Mouse (Mus musculus) hindbrain, postnatal 0 days (tissue): ENCODE data around the gene Kcnk13. TPM values are rescaled to one million over a fixed set of nuclear protein-coding genes. Genes with fewer than 3 reads are reported as not detected.
A peak's percentile ranks its signal among the peaks of the same experiment; 100 is the strongest.

Experiments used
- ATAC-seq: fragments of 200-750 bp; cut with Nextera tagmentation; 2 replicates; pipeline ENCODE4 v1.8.0; 2017; ENCODE audit warnings: mild to moderate bottlenecking, moderate TSS enrichment, moderate library complexity
- DNase-seq: peaks from one replicate; pipeline ENCODE4 v3.0.0-alpha.2; 2015; ENCODE audit warnings: low spot score
- H3K27ac ChIP-seq: fragments of 300-500 bp; sonication (generic); 2 replicates; pipeline ENCODE4 v1.5.1; 2014; ENCODE audit warnings: mild to moderate bottlenecking
- H3K27me3 ChIP-seq: fragments of 300-500 bp; sonication (generic); 2 replicates; pipeline ENCODE4 v1.6.1; 2014; ENCODE audit warnings: low read length, mixed read lengths; ENCODE audit not compliant: insufficient read depth
- H3K36me3 ChIP-seq: fragments of 300-500 bp; sonication (generic); 2 replicates; pipeline ENCODE4 v1.6.1; 2014; ENCODE audit warnings: low read length, mixed read lengths; ENCODE audit not compliant: insufficient read depth
- H3K4me1 ChIP-seq: fragments of 300-500 bp; sonication (generic); 2 replicates; pipeline ENCODE4 v1.6.1; 2014; ENCODE audit warnings: antibody characterized with exemption, low read length, mixed read lengths; ENCODE audit not compliant: insufficient read depth
- H3K4me2 ChIP-seq: fragments of 300-500 bp; sonication (generic); 2 replicates; pipeline ENCODE4 v1.6.1; 2014; ENCODE audit warnings: low read depth, mild to moderate bottlenecking, low read length, moderate library complexity, mixed read lengths
- H3K4me3 ChIP-seq: fragments of 300-500 bp; sonication (generic); 2 replicates; pipeline ENCODE4 v1.5.1; 2014; ENCODE audit warnings: low read length
- H3K9ac ChIP-seq: fragments of 300-500 bp; sonication (generic); replicated peaks from 2 replicates; pipeline ENCODE4 v1.6.1; 2014; ENCODE audit warnings: mild to moderate bottlenecking, low read length, moderate library complexity, mixed read lengths
- H3K9me3 ChIP-seq: fragments of 300-500 bp; sonication (generic); 2 replicates; pipeline ENCODE4 v1.6.1; 2016; ENCODE audit warnings: low read length, mixed read lengths
- CTCF ChIP-seq: IDR thresholded peaks from 2 replicates; pipeline ENCODE4 v1.5.1; 2016; ENCODE audit warnings: antibody characterized with exemption, control low read depth, low read depth
- WGBS: fragments of 180-500 bp; shearing (Covaris S2); extraction: QIAGEN DNeasy Blood & Tissue Kit; methylation state at CpG from one replicate; pipeline ENCODE4 v1.1.7; 2014; 5-methylcytosine and 5-hydroxymethylcytosine counted together
- polyA plus RNA-seq: library from polyadenylated mRNA; unstranded; fragments of >200 nt; fragmentation: Nextera tagmentation; extraction: Ambion mirVana; gene quantifications from 2 replicates; pipeline ENCODE4 v1.2.1, GENCODE M21; 2015
- total RNA-seq: library from RNA; depleted of rRNA; stranded (reverse); fragments of >200 nt; gene quantifications from 2 replicates; pipeline ENCODE4 v1.2.3, GENCODE M21; 2014; rRNA removed

The Kcnk13 gene
- total RNA-seq (1.8 and 3.7 TPM in 2 replicates), polyA plus RNA-seq (1.9 and 2.4 TPM in 2 replicates)

GRCm38 (mm10) chr12:99964301-99965202 lies at the start of gene Kcnk13:
Kcnk13 (plus strand) TSS chr12:99964499.
- H3K27me3 ChIP-seq: peaks cover 26% of the 10 kb centered on the region; the same call in 1 of the 2 replicates
- DNase-seq (peak; percentile 83), ATAC-seq (peak; percentile 58)
- TF ChIP-seq CTCF: peak; percentile 84
- peak within 1 kb of the TSS; percentile 44; the same call in 1 of the 2 replicates for H3K9ac ChIP-seq
- H3K4me1 ChIP-seq: peaks cover 16% of the 10 kb centered on the region
- H3K27ac ChIP-seq: no peak within 1 kb of the TSS
- no peaks in the 10 kb centered on the region for H3K9me3 ChIP-seq
- WGBS: 1% methylated on average over 38 of the region's 39 CpGs
- H3K4me3 ChIP-seq: peak within 1 kb of the TSS; percentile 55
- no peaks in the 10 kb centered on the region for H3K36me3 ChIP-seq
- peak within 1 kb of the TSS; percentile 96 for H3K4me2 ChIP-seq

DNA sequence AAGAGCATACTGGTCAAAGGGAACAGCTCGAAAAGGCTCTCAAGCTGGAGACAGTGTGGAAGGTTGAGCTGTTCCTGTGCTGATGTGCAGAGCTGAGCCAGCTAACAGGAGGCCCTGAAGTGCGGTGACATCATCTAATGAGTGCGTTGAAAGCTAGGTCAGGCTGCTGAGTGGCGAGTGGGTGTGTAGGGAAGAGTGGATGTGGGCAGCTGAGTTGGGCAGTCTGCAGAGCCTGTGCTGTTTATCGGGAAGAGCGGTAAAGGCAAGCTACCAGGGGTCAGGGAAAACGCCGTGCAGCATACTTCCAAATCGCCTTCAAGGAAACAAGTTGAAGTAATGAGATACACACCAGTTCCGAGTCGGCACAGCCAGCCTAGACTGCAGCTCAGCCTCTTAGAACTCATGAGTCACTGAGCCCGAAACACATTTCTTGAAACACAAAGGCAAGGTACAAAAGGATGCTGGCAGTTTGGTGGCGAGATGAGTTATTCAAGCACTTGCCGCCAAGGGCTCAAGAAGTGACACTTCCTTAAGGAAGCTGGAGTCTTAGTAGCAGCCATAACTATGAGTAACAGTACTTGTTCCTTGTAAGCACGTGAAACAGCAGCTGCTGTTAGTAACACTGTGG lies 46.4 kb upstream of the Kcnk13 start:
- Histone ChIP-seq H3K4me3 (no peak overlapping the region), H3K4me2 (no peak overlapping the region), H3K9ac (no peak overlapping the region), H3K27me3 (no peaks in the 10 kb centered on the region), H3K36me3 (peaks cover 15% of the 10 kb centered on the region), H3K27ac (no peak overlapping the region), H3K9me3 (no peaks in the 10 kb centered on the region), H3K4me1 (no peaks in the 10 kb centered on the region)
- 91% methylated on average over 15 of the region's 15 CpGs for WGBS
- TF ChIP-seq CTCF: no peak
- no peak for DNase-seq
- ATAC-seq: no peak

DNA sequence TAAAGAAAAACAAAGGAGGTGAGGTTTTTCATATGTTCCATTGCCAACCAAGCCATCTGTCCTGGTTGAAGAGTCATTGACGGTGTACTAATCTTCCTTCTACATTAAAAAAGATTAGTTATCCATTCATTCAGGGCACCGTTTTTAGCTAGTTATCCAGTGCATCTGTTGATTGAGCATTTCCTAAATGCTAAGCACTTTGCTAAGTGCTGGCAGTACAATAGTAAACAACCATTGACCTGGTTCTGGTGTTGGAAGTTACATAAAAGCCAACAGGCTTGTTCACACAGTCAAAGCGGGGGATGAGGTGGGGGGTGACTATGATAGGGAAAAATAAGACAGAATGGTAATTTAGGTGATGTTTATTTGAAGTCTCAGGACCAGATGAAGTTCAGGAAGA lies 44.7 kb upstream of the Kcnk13 start:
- no peak for ATAC-seq
- Histone ChIP-seq H3K4me1 (peaks cover 7% of the 10 kb centered on the region), H3K27ac (no peak overlapping the region), H3K9me3 (no peaks in the 10 kb centered on the region), H3K27me3 (no peaks in the 10 kb centered on the region), H3K4me2 (no peak overlapping the region), H3K4me3 (no peak overlapping the region), H3K9ac (no peak overlapping the region), H3K36me3 (peaks cover 3% of the 10 kb centered on the region; the same call in 1 of the 2 replicates)
- DNase-seq: no peak
- 92% methylated on average over 3 of the region's 3 CpGs for WGBS
- TF ChIP-seq CTCF: no peak

DNA sequence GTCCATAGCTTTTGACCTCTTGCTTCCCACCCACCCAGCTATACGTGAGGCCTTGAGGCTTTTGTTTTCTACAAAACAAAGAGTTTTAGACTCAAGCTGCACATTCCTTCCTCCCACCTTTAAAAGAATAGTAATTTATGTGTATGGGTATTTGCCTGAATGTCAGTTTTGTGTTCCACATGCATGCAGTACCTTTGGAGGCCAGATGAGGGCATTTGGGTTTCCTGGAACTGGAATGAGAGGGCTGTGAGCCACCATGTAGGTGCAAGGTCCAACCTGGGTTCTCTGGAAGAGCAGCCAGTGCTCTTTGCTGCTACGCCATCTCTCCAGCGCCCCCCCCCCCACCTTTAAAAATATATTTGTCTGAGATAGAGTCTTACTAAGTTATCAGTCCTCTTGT lies 43.3 kb upstream of the Kcnk13 start:
- H3K27ac ChIP-seq: no peak overlapping the region
- no peak for ATAC-seq
- H3K4me2 ChIP-seq: no peak overlapping the region
- H3K4me3 ChIP-seq: no peak overlapping the region
- peaks cover 7% of the 10 kb centered on the region for H3K4me1 ChIP-seq
- H3K36me3 ChIP-seq: peaks cover 3% of the 10 kb centered on the region; the same call in 1 of the 2 replicates
- H3K9me3 ChIP-seq: no peaks in the 10 kb centered on the region
- peak; percentile 71 for TF ChIP-seq CTCF
- peak; percentile 36 for DNase-seq
- 85% methylated on average over 3 of the region's 3 CpGs for WGBS
- no peaks in the 10 kb centered on the region for H3K27me3 ChIP-seq
- H3K9ac ChIP-seq: no peak overlapping the region

- peak; percentile 76 for DNase-seq
- peak; percentile 80 for ATAC-seq
- Histone ChIP-seq H3K4me1 (peaks cover 7% of the 10 kb centered on the region), H3K27me3 (no peaks in the 10 kb centered on the region), H3K4me3 (no peak overlapping the region), H3K9ac (no peak overlapping the region), H3K9me3 (no peaks in the 10 kb centered on the region), H3K4me2 (no peak overlapping the region), H3K36me3 (peaks cover 3% of the 10 kb centered on the region; the same call in 1 of the 2 replicates), H3K27ac (peak overlapping the region; percentile 62; the same call in 1 of the 2 replicates)
- WGBS: 20% methylated on average over 5 of the region's 5 CpGs
- TF ChIP-seq CTCF: no peak
Observed at GRCm38 (mm10) chr12:99923131-99923606, 41.1 kb upstream of the Kcnk13 start.

DNA sequence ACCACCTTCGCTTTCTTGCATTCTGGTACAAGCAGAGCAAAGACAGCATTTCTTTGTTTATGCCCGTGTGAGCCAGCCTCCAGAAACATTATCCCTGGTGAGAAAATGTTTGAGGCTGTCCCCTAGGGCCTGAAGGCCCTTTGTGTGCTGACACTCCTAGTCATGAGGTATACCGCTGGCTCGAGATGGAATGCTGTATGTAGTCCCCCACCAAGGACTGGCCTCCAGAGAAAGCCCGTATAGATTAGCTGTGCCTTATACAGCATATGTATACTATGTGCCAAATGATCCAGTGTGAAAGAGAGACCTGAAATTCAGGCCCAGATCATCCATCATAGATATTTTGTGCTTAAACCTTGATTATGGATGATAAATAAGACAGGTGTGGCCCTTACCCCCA lies 40.6 kb upstream of the Kcnk13 start:
- WGBS: 35% methylated on average over 5 of the region's 5 CpGs
- peak; percentile 33; the same call in 1 of the 2 replicates for ATAC-seq
- TF ChIP-seq CTCF: no peak

More for the DNA sequence above, 40.6 kb upstream of the Kcnk13 start:
- peaks cover 7% of the 10 kb centered on the region for H3K4me1 ChIP-seq
- DNase-seq: no peak
- H3K36me3 ChIP-seq: peaks cover 3% of the 10 kb centered on the region; the same call in 1 of the 2 replicates
- H3K9ac ChIP-seq: no peak overlapping the region
- H3K27ac ChIP-seq: peak overlapping the region; percentile 62; the same call in 1 of the 2 replicates
- H3K4me3 ChIP-seq: no peak overlapping the region
- H3K4me2 ChIP-seq: no peak overlapping the region
- no peaks in the 10 kb centered on the region for H3K9me3 ChIP-seq
- no peaks in the 10 kb centered on the region for H3K27me3 ChIP-seq
